Mouse (Mus musculus): ENCODE results near the gene Fam186b. TPM values are rescaled to one million over a fixed set of nuclear protein-coding genes. Genes with fewer than 3 reads are reported as not detected.

The Fam186b gene
- polyA plus RNA-seq, 1 experiment: not detected

DNA sequence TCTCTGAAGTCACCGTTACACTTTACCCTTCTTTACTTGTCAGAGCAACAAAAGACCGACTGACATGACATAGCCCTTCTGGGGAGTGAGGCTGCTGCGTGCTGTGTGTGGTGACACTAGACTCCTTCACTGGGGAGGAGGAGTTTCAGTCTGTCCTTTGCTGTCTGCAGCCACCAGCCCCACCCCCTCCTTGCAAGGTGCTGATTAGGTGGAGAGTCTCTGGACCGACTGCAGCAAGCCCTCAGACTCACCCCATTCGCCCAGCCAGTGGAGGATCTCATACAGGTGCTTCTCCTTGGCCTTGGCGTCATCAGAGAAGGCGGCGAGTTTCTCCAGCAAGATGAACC, 10.5 kb downstream of the Fam186b start:
- Histone ChIP-seq H3K4me1 (ENCODE audit: control insufficient read depth, insufficient read depth, low read length) (peaks cover 7% of the 10 kb centered on the region), H3K9ac (ENCODE audit: low read depth, poor library complexity, severe bottlenecking) (no peak overlapping the region), H3K9me3 (replicated peaks; ENCODE audit: control insufficient read depth, insufficient read depth, low read length, poor library complexity, severe bottlenecking) (no peaks in the 10 kb centered on the region), H3K36me3 (ENCODE audit: control insufficient read depth, insufficient read depth, low read length, poor library complexity, severe bottlenecking) (no peaks in the 10 kb centered on the region), H3K27me3 (ENCODE audit: control insufficient read depth, insufficient read depth, low read length, poor library complexity, severe bottlenecking) (no peaks in the 10 kb centered on the region), H3K4me3 (ENCODE audit: low read depth, low read length) (no peak overlapping the region), H3K27ac (ENCODE audit: insufficient read depth, low read length) (no peak overlapping the region)
- TF ChIP-seq CTCF (IDR thresholded peaks at IDR 0.05; ENCODE audit: low read depth, low read length): no peak
- no peak for TF ChIP-seq EP300 (IDR thresholded peaks at IDR 0.05; ENCODE audit: insufficient read depth, low read depth, low read length)
- TF ChIP-seq POLR2A (IDR thresholded peaks at IDR 0.05; ENCODE audit: insufficient read depth, low read length): no peak

DNA sequence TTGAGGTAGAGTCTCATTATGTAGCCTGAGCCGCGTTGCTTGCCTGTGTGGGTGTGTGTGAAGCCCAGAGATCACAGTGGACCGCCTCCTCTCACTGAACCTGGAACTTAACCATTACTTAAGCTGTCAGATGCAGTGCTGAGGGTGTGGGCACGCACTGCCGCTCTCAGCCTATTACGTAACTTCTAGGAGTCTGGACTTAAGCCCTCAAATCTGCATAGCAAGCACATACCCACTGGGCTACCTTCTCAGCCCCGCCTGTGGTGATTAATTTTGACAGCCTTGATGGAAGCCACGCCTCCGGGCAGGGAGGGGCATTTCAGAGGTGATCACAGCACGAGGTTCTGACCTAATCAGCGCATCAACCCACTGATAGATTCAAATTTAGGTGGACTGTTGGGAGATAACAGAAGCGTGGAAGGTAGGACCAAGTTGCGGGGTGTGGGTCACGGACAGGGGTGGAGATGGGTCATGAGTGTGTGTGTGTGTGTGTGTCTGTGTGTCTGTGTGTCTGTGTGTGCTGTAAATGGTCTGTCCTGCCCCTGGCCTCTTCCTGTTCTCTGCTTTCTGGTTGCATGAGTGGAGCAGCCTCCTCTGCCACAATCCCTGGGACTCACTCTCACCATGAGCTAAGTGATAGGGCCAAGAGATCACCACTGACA, 11.0 kb downstream of the Fam186b start:
- H3K27me3 ChIP-seq (ENCODE audit: control insufficient read depth, insufficient read depth, low read length, poor library complexity, severe bottlenecking): no peaks in the 10 kb centered on the region
- TF ChIP-seq EP300 (IDR thresholded peaks at IDR 0.05; ENCODE audit: insufficient read depth, low read depth, low read length) (no peak), CTCF (IDR thresholded peaks at IDR 0.05; ENCODE audit: low read depth, low read length) (no peak)
- H3K27ac ChIP-seq (ENCODE audit: insufficient read depth, low read length): no peak overlapping the region
- H3K9ac ChIP-seq (ENCODE audit: low read depth, poor library complexity, severe bottlenecking): no peak overlapping the region
- H3K9me3 ChIP-seq (replicated peaks; ENCODE audit: control insufficient read depth, insufficient read depth, low read length, poor library complexity, severe bottlenecking): no peaks in the 10 kb centered on the region
- H3K36me3 ChIP-seq (ENCODE audit: control insufficient read depth, insufficient read depth, low read length, poor library complexity, severe bottlenecking): no peaks in the 10 kb centered on the region
- H3K4me1 ChIP-seq (ENCODE audit: control insufficient read depth, insufficient read depth, low read length): peaks cover 7% of the 10 kb centered on the region
- no peak overlapping the region for H3K4me3 ChIP-seq (ENCODE audit: low read depth, low read length)

DNA sequence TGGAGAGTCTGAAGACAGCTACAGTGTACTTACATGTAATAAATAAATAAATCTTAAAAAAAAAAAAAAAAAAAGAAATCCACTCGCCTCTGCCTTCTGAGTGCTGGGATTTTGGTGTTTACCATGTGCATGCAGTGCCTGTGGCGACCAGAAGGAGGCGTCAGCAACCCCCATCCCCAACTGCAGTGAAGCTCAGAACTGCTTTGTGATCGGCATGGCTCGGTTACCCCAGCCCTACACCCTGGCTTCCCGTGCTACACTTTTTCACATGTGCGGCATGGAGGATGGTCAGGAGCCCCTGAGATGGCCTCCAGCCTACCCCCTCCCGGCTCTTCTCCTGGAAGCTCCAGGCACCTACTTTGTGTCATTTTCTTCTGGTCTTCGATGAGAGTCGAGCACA, 12.2 kb downstream of the Fam186b start:
- Histone ChIP-seq H3K27me3 (ENCODE audit: control insufficient read depth, insufficient read depth, low read length, poor library complexity, severe bottlenecking) (no peaks in the 10 kb centered on the region), H3K4me3 (ENCODE audit: low read depth, low read length) (no peak overlapping the region), H3K9me3 (replicated peaks; ENCODE audit: control insufficient read depth, insufficient read depth, low read length, poor library complexity, severe bottlenecking) (no peaks in the 10 kb centered on the region), H3K4me1 (ENCODE audit: control insufficient read depth, insufficient read depth, low read length) (peaks cover 7% of the 10 kb centered on the region), H3K9ac (ENCODE audit: low read depth, poor library complexity, severe bottlenecking) (no peak overlapping the region), H3K27ac (ENCODE audit: insufficient read depth, low read length) (no peak overlapping the region), H3K36me3 (ENCODE audit: control insufficient read depth, insufficient read depth, low read length, poor library complexity, severe bottlenecking) (no peaks in the 10 kb centered on the region)
- TF ChIP-seq CTCF (IDR thresholded peaks at IDR 0.05; ENCODE audit: low read depth, low read length): peak; percentile 80
- TF ChIP-seq EP300 (IDR thresholded peaks at IDR 0.05; ENCODE audit: insufficient read depth, low read depth, low read length): no peak
- no peak for TF ChIP-seq POLR2A (IDR thresholded peaks at IDR 0.05; ENCODE audit: insufficient read depth, low read length)

GRCm38 (mm10) chr15:99278271-99278670, 17.4 kb downstream of the Fam186b start:
- Histone ChIP-seq H3K4me1 (ENCODE audit: control insufficient read depth, insufficient read depth, low read length) (no peaks in the 10 kb centered on the region), H3K27ac (ENCODE audit: insufficient read depth, low read length) (no peak overlapping the region), H3K36me3 (ENCODE audit: control insufficient read depth, insufficient read depth, low read length, poor library complexity, severe bottlenecking) (no peaks in the 10 kb centered on the region), H3K4me3 (ENCODE audit: low read depth, low read length) (no peak overlapping the region), H3K27me3 (ENCODE audit: control insufficient read depth, insufficient read depth, low read length, poor library complexity, severe bottlenecking) (no peaks in the 10 kb centered on the region), H3K9me3 (replicated peaks; ENCODE audit: control insufficient read depth, insufficient read depth, low read length, poor library complexity, severe bottlenecking) (no peaks in the 10 kb centered on the region), H3K9ac (ENCODE audit: low read depth, poor library complexity, severe bottlenecking) (0 out of 2 replicates have a peak overlapping the region, but pooled peaks have one; percentile 21)
- no peak for TF ChIP-seq CTCF (IDR thresholded peaks at IDR 0.05; ENCODE audit: low read depth, low read length)
- TF ChIP-seq EP300 (IDR thresholded peaks at IDR 0.05; ENCODE audit: insufficient read depth, low read depth, low read length): no peak
- no peak for TF ChIP-seq POLR2A (IDR thresholded peaks at IDR 0.05; ENCODE audit: insufficient read depth, low read length)

DNA sequence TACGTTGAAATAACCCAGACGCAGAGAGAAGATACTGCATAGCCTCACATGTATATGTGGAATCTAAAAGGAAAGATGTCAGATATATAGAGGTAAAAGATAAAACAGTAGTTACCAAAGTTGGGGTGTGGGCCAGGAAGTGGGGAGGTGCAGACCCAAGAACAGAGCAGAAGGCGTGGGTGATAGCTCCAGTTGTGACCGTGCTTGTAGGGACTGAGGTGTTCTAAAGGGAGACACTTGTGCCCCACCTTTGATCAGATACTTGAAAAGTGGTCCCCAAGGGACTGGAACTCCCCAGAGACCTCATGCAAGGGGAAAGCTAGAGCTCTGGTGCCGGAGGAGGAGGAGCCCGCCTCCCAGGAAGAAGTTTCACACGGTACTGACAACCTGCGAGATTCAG, 19.6 kb downstream of the Fam186b start:
- Histone ChIP-seq H3K27ac (ENCODE audit: insufficient read depth, low read length) (no peak overlapping the region), H3K9ac (ENCODE audit: low read depth, poor library complexity, severe bottlenecking) (no peak overlapping the region), H3K27me3 (ENCODE audit: control insufficient read depth, insufficient read depth, low read length, poor library complexity, severe bottlenecking) (no peaks in the 10 kb centered on the region), H3K4me3 (ENCODE audit: low read depth, low read length) (no peak overlapping the region), H3K4me1 (ENCODE audit: control insufficient read depth, insufficient read depth, low read length) (peaks cover 2% of the 10 kb centered on the region), H3K9me3 (replicated peaks; ENCODE audit: control insufficient read depth, insufficient read depth, low read length, poor library complexity, severe bottlenecking) (no peaks in the 10 kb centered on the region), H3K36me3 (ENCODE audit: control insufficient read depth, insufficient read depth, low read length, poor library complexity, severe bottlenecking) (no peaks in the 10 kb centered on the region)
- no peak for TF ChIP-seq POLR2A (IDR thresholded peaks at IDR 0.05; ENCODE audit: insufficient read depth, low read length)
- no peak for TF ChIP-seq EP300 (IDR thresholded peaks at IDR 0.05; ENCODE audit: insufficient read depth, low read depth, low read length)
- TF ChIP-seq CTCF (IDR thresholded peaks at IDR 0.05; ENCODE audit: low read depth, low read length): no peak

- H3K4me3 ChIP-seq (ENCODE audit: low read depth, low read length): no peak overlapping the region
Measured at GRCm38 (mm10) chr15:99265679-99266078, 30.0 kb downstream of the Fam186b start.

More at GRCm38 (mm10) chr15:99265679-99266078, 30.0 kb downstream of the Fam186b start:
- H3K4me1 ChIP-seq (ENCODE audit: control insufficient read depth, insufficient read depth, low read length): peaks cover 3% of the 10 kb centered on the region
- H3K9me3 ChIP-seq (replicated peaks; ENCODE audit: control insufficient read depth, insufficient read depth, low read length, poor library complexity, severe bottlenecking): no peaks in the 10 kb centered on the region
- no peaks in the 10 kb centered on the region for H3K36me3 ChIP-seq (ENCODE audit: control insufficient read depth, insufficient read depth, low read length, poor library complexity, severe bottlenecking)
- TF ChIP-seq POLR2A (IDR thresholded peaks at IDR 0.05; ENCODE audit: insufficient read depth, low read length) (no peak), EP300 (IDR thresholded peaks at IDR 0.05; ENCODE audit: insufficient read depth, low read depth, low read length) (peak; percentile 78), CTCF (IDR thresholded peaks at IDR 0.05; ENCODE audit: low read depth, low read length) (peak; percentile 77)
- peak overlapping the region; percentile 79 for H3K27ac ChIP-seq (ENCODE audit: insufficient read depth, low read length)
- no peaks in the 10 kb centered on the region for H3K27me3 ChIP-seq (ENCODE audit: control insufficient read depth, insufficient read depth, low read length, poor library complexity, severe bottlenecking)
- H3K9ac ChIP-seq (ENCODE audit: low read depth, poor library complexity, severe bottlenecking): no peak overlapping the region

Measured in ES-Bruce4 (cell line).